Mouse (Mus musculus): Measurements from ENCODE around the gene Rad51b. TPM values are rescaled to one million over a fixed set of nuclear protein-coding genes. Genes with fewer than 3 reads are reported as not detected.

Gene Rad51b
- total RNA-seq, 4 experiments from 2014 or later = 0.17 to 0.34 TPM; not detected in 2

DNA sequence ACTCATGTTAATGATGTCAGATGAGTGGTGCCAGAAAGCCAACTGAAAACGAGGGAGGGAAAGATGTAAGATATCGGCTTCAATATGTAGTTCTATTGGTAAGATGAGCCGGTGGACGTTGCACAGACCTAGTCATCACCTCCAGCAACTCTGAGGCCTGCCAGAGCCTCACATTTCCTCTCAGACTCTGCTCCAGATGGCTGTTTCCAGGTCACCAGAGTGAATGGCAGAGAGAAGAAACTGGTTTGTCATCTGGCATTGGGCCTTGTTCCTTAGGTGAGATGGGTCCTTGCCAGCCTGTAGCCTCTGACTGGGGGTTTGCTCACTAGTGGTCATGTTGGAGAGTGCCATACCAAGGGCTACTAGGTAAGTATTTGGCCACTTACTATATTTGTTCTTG lies 348.6 kb downstream of the Rad51b start:
- DNase-seq (ENCODE audit: low spot score in 2 of 2) = no peak

- no peak for DNase-seq (ENCODE audit: low spot score in 2 of 2)
Measured at GRCm38 (mm10) chr12:79646646-79647164, 349.6 kb downstream of the Rad51b start.

DNA sequence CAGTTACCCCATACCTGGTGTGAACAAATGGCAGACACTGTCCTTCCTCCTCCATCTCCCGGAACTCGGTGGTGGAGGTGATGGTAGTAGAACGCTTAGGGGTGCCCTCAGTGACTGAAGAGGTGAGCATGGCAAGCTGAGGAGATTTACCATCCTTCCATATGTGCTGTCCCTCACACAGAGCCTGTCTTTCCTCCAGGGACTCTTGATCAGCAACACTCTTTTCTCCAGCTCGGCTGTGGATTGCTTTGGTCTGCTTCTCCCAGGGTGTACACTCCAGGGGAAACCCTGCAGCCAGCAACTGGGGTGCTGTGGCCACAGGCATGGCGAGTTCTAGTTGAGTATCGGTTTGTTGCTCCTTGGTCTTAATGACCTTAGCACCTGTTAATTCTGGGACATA lies 350.3 kb downstream of the Rad51b start:
- no peak for DNase-seq (ENCODE audit: low spot score in 2 of 2)

GRCm38 (mm10) chr12:79647976-79648375 lies 350.9 kb downstream of the Rad51b start:
- no peak for DNase-seq (ENCODE audit: low spot score in 2 of 2)

DNA sequence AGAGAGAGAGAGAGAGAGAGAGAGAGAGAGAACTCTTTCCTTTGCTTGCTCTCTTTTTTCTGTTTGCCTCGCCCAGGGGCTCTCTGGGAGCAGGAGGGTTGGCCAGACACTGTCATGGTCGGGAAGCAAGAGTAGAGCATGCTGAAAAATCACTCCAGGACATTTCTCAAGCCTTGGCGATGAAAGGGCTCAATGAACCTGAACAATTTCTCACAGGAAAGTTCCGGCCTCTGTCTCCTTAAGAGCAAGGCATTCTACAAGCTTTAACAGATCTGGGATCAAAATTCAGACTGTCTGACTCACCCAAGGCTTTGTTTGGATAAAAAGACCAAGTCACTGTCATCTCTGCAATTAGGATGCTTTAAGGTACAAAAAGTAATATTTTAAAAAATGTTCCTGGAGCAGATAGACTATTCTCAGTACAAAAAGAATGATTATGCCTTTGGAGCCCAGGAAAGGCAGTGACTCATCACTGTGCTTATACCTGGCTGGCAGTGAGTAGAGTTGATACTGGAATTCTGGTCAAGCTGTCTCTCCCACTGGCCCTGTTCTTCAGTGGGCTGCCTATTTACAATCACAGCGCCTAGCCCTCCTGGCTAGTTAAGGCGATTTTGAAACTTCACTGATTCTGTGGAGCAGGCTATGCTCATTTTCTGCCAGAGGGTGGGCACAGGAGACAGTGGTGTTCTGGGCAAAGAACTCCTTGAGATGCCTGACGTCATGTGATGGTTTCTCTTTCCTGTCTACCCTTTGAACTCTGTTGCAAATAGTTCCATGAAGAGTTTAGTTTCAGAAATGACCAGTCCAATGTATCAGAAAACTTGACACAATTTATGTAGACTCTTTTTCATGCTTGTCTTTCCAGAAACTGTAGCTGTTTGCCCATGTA lies 352.0 kb downstream of the Rad51b start:
- DNase-seq (ENCODE audit: low spot score in 2 of 2) = no peak

- DNase-seq (ENCODE audit: low spot score in 2 of 2) = no peak
Measured at GRCm38 (mm10) chr12:79649796-79650195, 352.7 kb downstream of the Rad51b start.

GRCm38 (mm10) chr12:79655138-79655537 lies 358.1 kb downstream of the Rad51b start:
- no peak for DNase-seq (ENCODE audit: low spot score in 2 of 2)

DNA sequence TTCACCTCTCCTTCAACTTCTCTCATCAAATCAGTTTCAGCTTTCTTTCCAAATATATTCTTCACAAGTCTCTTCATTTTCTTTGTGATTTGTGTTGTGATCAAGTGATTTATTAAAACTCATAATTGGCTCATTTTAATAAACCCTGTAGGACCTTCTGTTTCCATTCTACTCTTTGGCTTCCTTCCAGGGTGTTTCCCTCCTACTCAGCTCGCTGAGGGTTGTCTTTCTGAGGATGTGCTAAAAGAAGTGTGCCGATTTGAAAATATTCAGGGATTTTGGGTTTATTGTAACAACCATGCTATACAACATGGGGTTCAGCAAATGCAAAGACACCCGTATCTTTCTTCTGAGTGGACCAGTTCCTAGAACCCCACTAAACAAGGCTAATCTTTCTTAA lies 361.8 kb downstream of the Rad51b start:
- no peak for DNase-seq (ENCODE audit: low spot score in 2 of 2)

DNA sequence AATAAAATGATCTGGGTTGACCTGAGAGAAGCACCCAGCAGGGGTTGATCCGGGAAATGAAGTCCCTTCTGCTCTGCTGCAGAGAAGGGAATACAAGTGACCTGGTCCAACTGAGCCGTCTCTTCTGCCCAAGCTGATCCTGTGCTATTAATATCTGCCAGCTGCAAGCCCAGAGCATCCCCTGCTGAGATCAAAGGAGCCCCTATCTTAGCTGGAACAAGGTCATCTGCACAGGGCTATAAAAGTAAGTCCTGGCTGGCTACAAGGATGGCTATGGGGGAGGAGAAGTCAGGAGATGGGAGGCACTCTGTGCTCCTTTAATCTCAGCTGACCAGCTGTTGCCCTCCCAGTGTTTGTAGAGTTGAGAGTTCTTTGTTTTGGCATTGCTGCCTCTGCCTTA lies 364.2 kb downstream of the Rad51b start:
- DNase-seq (ENCODE audit: low spot score in 2 of 2) = no peak

DNA sequence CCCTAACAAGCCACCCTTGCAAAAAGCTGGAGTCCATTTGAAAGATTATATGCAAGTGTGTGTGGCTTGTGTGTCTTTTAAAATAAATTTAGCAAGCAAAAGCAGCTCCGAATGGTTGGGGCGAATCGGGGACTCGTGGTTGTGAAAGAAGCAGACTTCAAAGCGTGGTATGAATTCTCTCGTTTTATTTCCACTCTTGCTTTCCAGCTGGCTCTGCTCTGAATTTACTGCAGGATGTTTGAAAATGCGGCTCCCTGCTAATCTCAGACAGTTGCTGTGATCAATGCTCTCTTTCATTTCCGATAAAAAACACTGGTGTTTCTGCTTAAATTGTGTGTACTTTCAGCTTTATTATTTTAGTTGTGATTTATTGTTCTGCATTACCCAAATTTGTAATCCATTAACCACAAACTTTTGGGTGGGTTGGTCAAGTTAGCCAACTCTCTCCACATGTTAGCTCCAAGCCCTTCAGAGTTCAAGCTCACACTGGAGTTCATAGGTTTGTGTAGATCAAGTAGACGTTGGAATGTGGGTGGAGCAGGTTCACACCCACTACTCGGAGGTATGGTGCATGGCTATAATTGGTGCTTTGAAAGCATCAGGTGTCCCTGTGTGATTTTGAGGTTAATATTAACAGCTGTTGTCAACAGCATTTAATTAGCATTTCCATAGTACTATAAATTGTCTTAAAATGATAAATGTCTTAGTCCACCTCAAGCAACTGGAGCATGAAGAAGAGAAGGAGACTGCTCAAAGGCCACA lies 366.2 kb downstream of the Rad51b start:
- DNase-seq (ENCODE audit: low spot score in 2 of 2) = peak in 1 of 2 experiments; percentile 30

DNA sequence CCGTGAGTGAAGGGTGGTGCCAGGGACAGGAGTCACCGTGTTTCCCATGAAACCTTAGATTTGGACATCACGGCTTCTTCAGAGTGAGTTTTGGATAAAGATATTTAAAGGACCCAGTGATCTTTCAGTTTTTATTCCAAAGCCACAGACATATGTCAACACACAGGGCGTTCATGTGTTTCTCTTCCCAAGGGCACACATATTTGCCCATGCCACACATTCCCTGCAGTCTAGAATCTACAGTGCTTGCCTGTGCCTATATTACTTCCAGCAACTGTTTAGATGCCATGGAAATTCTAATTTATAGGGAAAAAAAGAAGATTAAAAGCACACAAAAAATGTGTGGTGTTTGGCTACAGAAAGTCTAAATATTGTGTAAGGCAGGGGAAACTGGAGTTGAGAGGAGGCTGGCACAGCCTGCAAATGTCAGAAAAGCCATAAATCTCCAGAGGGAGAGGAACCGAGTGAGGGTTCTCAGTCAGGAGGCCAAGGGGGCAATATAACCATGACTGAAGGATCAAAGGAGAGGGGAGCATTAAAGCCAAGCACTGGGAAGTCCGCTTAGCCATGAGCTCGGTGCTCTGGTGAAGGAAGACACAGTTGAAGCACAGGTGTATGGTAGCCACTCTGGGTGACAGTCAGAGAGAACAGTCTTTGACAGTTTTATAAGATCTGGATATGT lies 367.0 kb downstream of the Rad51b start:
- no peak for DNase-seq (ENCODE audit: low spot score in 2 of 2)

GRCm38 (mm10) chr12:79674846-79675439 lies 377.9 kb downstream of the Rad51b start:
- no peak for DNase-seq (ENCODE audit: low spot score in 2 of 2)

- DNase-seq (ENCODE audit: low spot score in 2 of 2) = no peak
Measured at GRCm38 (mm10) chr12:79675440-79676176, 378.5 kb downstream of the Rad51b start.

GRCm38 (mm10) chr12:79676251-79676650 lies 379.2 kb downstream of the Rad51b start:
- DNase-seq (ENCODE audit: low spot score in 2 of 2) = no peak

- no peak for DNase-seq (ENCODE audit: low spot score in 2 of 2)
Measured at GRCm38 (mm10) chr12:79676896-79677295, 379.8 kb downstream of the Rad51b start.

DNA sequence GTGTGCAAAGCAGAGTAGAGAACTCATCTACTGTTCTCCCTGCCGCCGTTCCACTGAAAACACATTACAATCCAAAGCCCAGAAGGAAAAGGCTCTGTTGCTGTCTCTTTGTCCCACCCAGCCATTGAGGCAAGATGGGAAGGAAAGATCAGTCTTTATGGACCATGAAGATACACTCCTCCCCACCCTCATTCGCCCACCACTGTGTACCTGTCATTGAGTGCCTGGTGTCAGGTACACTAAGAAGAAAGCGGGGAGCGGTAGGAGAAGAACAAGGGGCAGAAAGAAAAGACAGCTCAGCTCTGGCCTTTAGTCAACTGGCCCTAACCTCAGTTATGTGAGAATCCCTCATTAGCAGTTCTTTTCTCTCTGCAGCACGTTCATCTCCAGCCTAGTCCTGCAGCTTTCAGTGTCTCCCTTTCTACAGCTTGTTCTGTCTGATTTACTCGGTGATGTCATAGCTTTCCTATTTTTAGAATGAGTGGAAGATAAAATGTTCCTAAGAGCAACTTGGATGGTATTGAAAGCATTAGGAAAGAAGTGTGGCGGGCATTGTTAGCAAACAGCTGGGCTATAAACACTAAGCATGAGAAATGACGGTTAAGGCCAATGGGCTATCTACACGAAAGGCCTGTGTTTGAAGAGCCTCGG lies 382.3 kb downstream of the Rad51b start:
- DNase-seq (ENCODE audit: low spot score in 2 of 2) = no peak

DNA sequence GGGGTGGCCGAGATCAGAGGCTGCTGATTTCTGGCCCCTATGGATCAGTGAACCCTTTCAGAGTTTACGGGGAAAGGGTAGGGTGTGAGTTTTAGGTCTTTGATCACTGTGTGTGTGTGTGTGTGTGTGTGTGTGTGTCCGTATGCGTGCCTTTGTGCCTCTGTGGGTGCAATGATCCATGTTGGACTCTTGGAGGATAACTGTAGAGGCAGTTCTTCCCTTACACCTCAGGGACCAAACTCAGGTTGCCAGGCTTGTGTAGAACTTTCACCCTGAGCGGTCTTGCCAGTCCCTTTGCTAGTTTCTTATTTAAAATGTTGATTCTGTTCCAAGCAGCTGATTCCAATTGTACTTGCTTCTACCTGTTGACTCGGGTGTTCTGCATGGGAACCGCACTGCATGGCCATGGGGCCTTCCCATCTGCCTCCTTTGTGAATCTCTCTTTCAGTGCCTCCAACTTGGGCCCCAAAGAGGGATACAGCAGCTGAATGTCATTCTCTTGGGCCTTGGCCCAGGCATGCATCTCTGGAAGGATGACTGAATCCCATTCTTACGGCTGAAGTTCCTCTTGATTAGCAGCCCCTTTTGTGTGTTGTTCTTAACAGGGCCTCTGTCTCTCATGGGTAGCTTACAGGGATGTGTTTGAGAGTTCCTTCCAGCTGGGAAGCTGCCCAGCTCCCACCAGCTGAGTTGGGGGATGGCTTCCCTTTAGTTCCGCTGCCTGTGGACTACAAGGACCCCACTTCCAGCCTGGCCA lies 383.0 kb downstream of the Rad51b start:
- DNase-seq (ENCODE audit: low spot score in 2 of 2) = peak; percentile 23 to 31

DNA sequence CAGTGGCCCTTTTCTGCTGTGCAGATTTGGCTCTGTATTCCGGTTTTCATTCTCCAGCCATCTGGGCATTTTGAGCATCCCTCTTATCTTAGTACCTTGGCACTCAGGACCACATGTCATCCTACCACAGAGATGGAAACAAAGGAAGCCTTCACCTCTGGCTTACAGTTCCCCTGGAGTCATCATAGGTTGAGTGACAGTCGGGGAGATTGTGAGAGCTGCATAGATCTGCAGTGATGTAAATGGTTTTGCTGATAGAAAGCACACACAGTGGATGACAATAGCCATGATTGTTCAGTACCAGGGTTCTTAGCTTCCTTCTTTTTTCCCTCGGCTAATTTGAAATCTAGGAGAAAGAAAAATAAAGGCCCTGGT lies 383.6 kb downstream of the Rad51b start:
- DNase-seq (ENCODE audit: low spot score in 2 of 2) = no peak

DNA sequence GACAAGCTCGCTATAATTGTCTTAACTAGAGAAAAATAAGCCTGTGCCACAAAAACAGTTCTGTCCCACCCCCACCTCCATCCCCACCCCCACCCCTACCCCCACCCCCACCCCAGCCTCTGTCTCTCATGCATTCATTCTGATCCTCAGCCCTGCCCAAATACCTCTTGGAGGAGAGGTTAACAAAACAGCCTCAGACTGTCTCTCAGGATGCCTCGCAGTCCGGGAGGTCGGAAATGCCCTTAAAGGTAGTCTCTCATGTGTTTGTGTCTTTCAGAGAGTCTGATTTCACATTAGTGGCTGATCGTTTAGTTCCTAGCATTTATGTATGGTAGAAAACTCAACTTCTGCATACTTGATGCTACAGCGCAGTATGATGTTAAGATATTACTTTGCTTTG lies 384.5 kb downstream of the Rad51b start:
- DNase-seq (ENCODE audit: low spot score in 2 of 2) = no peak
